Mouse (Mus musculus) hindbrain, postnatal 0 days (tissue): Measurements from ENCODE around the gene Rora. TPM values are rescaled to one million over a fixed set of nuclear protein-coding genes. Genes with fewer than 3 reads are reported as not detected.

Source experiments
- ATAC-seq: fragments of 200-750 bp; cut with Nextera tagmentation; 2 replicates; pipeline ENCODE4 v1.8.0; 2017; ENCODE audit warnings: mild to moderate bottlenecking, moderate TSS enrichment, moderate library complexity
- DNase-seq: peaks from one replicate; pipeline ENCODE4 v3.0.0-alpha.2; 2015; ENCODE audit warnings: low spot score
- H3K27ac ChIP-seq: fragments of 300-500 bp; sonication (generic); 2 replicates; pipeline ENCODE4 v1.5.1; 2014; ENCODE audit warnings: mild to moderate bottlenecking
- H3K27me3 ChIP-seq: fragments of 300-500 bp; sonication (generic); 2 replicates; pipeline ENCODE4 v1.6.1; 2014; ENCODE audit warnings: low read length, mixed read lengths; ENCODE audit not compliant: insufficient read depth
- H3K36me3 ChIP-seq: fragments of 300-500 bp; sonication (generic); 2 replicates; pipeline ENCODE4 v1.6.1; 2014; ENCODE audit warnings: low read length, mixed read lengths; ENCODE audit not compliant: insufficient read depth
- H3K4me1 ChIP-seq: fragments of 300-500 bp; sonication (generic); 2 replicates; pipeline ENCODE4 v1.6.1; 2014; ENCODE audit warnings: antibody characterized with exemption, low read length, mixed read lengths; ENCODE audit not compliant: insufficient read depth
- H3K4me2 ChIP-seq: fragments of 300-500 bp; sonication (generic); 2 replicates; pipeline ENCODE4 v1.6.1; 2014; ENCODE audit warnings: low read depth, mild to moderate bottlenecking, low read length, moderate library complexity, mixed read lengths
- H3K4me3 ChIP-seq: fragments of 300-500 bp; sonication (generic); 2 replicates; pipeline ENCODE4 v1.5.1; 2014; ENCODE audit warnings: low read length
- H3K9ac ChIP-seq: fragments of 300-500 bp; sonication (generic); replicated peaks from 2 replicates; pipeline ENCODE4 v1.6.1; 2014; ENCODE audit warnings: mild to moderate bottlenecking, low read length, moderate library complexity, mixed read lengths
- H3K9me3 ChIP-seq: fragments of 300-500 bp; sonication (generic); 2 replicates; pipeline ENCODE4 v1.6.1; 2016; ENCODE audit warnings: low read length, mixed read lengths
- CTCF ChIP-seq: IDR thresholded peaks from 2 replicates; pipeline ENCODE4 v1.5.1; 2016; ENCODE audit warnings: antibody characterized with exemption, control low read depth, low read depth
- WGBS: fragments of 180-500 bp; shearing (Covaris S2); extraction: QIAGEN DNeasy Blood & Tissue Kit; methylation state at CpG from one replicate; pipeline ENCODE4 v1.1.7; 2014; 5-methylcytosine and 5-hydroxymethylcytosine counted together
- polyA plus RNA-seq: library from polyadenylated mRNA; unstranded; fragments of >200 nt; fragmentation: Nextera tagmentation; extraction: Ambion mirVana; gene quantifications from 2 replicates; pipeline ENCODE4 v1.2.1, GENCODE M21; 2015
- total RNA-seq: library from RNA; depleted of rRNA; stranded (reverse); fragments of >200 nt; gene quantifications from 2 replicates; pipeline ENCODE4 v1.2.3, GENCODE M21; 2014

Gene Rora
- total and polyA plus RNA-seq, 2 experiments from 2014 or later, result 27.5 to 59.4 TPM

GRCm38 (mm10) chr9:69013186-69013715 is 359.7 kb downstream of the Rora start:
- TF ChIP-seq CTCF, result no peak
- ATAC-seq (no peak), DNase-seq (no peak)
- 74% methylated on average over 7 of the region's 7 CpGs for WGBS
- H3K36me3 ChIP-seq, result no peaks in the 10 kb centered on the region
- H3K27me3 ChIP-seq, result no peaks in the 10 kb centered on the region
- no peaks in the 10 kb centered on the region for H3K4me1 ChIP-seq
- H3K4me3 ChIP-seq, result no peak overlapping the region
- H3K4me2 ChIP-seq, result no peak overlapping the region
- H3K27ac ChIP-seq, result no peak overlapping the region
- H3K9me3 ChIP-seq, result no peaks in the 10 kb centered on the region
- H3K9ac ChIP-seq, result no peak overlapping the region

- no peaks in the 10 kb centered on the region for H3K9me3 ChIP-seq
- no peak overlapping the region for H3K4me3 ChIP-seq
- no peaks in the 10 kb centered on the region for H3K36me3 ChIP-seq
- TF ChIP-seq CTCF, result no peak
- no peak for ATAC-seq
- H3K4me1 ChIP-seq, result no peaks in the 10 kb centered on the region
- DNase-seq, result no peak
- H3K4me2 ChIP-seq, result no peak overlapping the region
- no peak overlapping the region for H3K9ac ChIP-seq
- 90% methylated on average over 2 of the region's 2 CpGs for WGBS
- no peak overlapping the region for H3K27ac ChIP-seq
- no peaks in the 10 kb centered on the region for H3K27me3 ChIP-seq
Observed at GRCm38 (mm10) chr9:69014203-69014602, 360.6 kb downstream of the Rora start.

GRCm38 (mm10) chr9:69020381-69020780 is 366.8 kb downstream of the Rora start:
- Histone ChIP-seq H3K9ac (no peak overlapping the region), H3K4me2 (no peak overlapping the region), H3K27ac (no peak overlapping the region), H3K9me3 (no peaks in the 10 kb centered on the region), H3K4me1 (no peaks in the 10 kb centered on the region), H3K4me3 (no peak overlapping the region), H3K27me3 (no peaks in the 10 kb centered on the region), H3K36me3 (no peaks in the 10 kb centered on the region)
- WGBS, result 91% methylated on average over 4 of the region's 4 CpGs
- no peak for TF ChIP-seq CTCF
- no peak for ATAC-seq
- DNase-seq, result no peak

- H3K9me3 ChIP-seq, result no peaks in the 10 kb centered on the region
- H3K4me1 ChIP-seq, result no peaks in the 10 kb centered on the region
- DNase-seq, result peak; percentile 53
- no peak overlapping the region for H3K4me3 ChIP-seq
- TF ChIP-seq CTCF, result no peak
- WGBS, result 89% methylated on average over 1 of the region's 1 CpGs
- H3K27me3 ChIP-seq, result no peaks in the 10 kb centered on the region
- H3K4me2 ChIP-seq, result no peak overlapping the region
- H3K9ac ChIP-seq, result no peak overlapping the region
- H3K36me3 ChIP-seq, result no peaks in the 10 kb centered on the region
- 0 out of 2 replicates have a peak, but pooled peaks have one; percentile 40 for ATAC-seq
- H3K27ac ChIP-seq, result no peak overlapping the region
Observed at GRCm38 (mm10) chr9:69021482-69021881, 367.9 kb downstream of the Rora start.

GRCm38 (mm10) chr9:69023314-69023713 is 369.7 kb downstream of the Rora start:
- Histone ChIP-seq H3K9ac (no peak overlapping the region), H3K4me3 (no peak overlapping the region), H3K27me3 (no peaks in the 10 kb centered on the region), H3K27ac (no peak overlapping the region), H3K9me3 (no peaks in the 10 kb centered on the region), H3K4me2 (no peak overlapping the region), H3K4me1 (no peaks in the 10 kb centered on the region), H3K36me3 (no peaks in the 10 kb centered on the region)
- TF ChIP-seq CTCF, result no peak
- WGBS, result 83% methylated on average over 3 of the region's 3 CpGs
- DNase-seq, result no peak
- no peak for ATAC-seq

- Histone ChIP-seq H3K4me2 (no peak overlapping the region), H3K4me3 (no peak overlapping the region), H3K9me3 (no peaks in the 10 kb centered on the region), H3K27ac (no peak overlapping the region), H3K9ac (no peak overlapping the region), H3K4me1 (no peaks in the 10 kb centered on the region), H3K36me3 (no peaks in the 10 kb centered on the region), H3K27me3 (no peaks in the 10 kb centered on the region)
- no peak for TF ChIP-seq CTCF
- ATAC-seq (no peak), DNase-seq (no peak)
- 69% methylated on average over 4 of the region's 4 CpGs for WGBS
Observed at GRCm38 (mm10) chr9:69028177-69028576, 374.6 kb downstream of the Rora start.

- ATAC-seq, result no peak
- Histone ChIP-seq H3K4me3 (no peak overlapping the region), H3K27me3 (no peaks in the 10 kb centered on the region), H3K4me1 (no peaks in the 10 kb centered on the region), H3K9me3 (no peaks in the 10 kb centered on the region), H3K9ac (no peak overlapping the region), H3K27ac (no peak overlapping the region), H3K36me3 (no peaks in the 10 kb centered on the region), H3K4me2 (no peak overlapping the region)
- DNase-seq, result no peak
- WGBS, result 91% methylated on average over 10 of the region's 10 CpGs
- TF ChIP-seq CTCF, result no peak
Observed at GRCm38 (mm10) chr9:69034301-69034871, 380.8 kb downstream of the Rora start.
